Mouse (Mus musculus) testis, adult 2 months (tissue): ENCODE results near the gene Slc35d1.

Source experiments
- CTCF ChIP-seq: fragments of 200-500 bp; IDR thresholded peaks from 2 replicates; pipeline ENCODE4 v1.5.1; 2012; ENCODE audit warnings: low read depth, mild to moderate bottlenecking, inconsistent platforms, low read length, moderate library complexity; ENCODE audit not compliant: control insufficient read depth, insufficient read depth, insufficient replicate concordance
- POLR2A ChIP-seq: fragments of 200-500 bp; IDR thresholded peaks from 2 replicates; pipeline ENCODE4 v1.6.1; 2012; ENCODE audit warnings: low read depth, mild to moderate bottlenecking, inconsistent platforms, low read length, moderate library complexity; ENCODE audit not compliant: control insufficient read depth

GRCm38 (mm10) chr4:103178635-103179318 is 36.2 kb downstream of the Slc35d1 start:
- TF ChIP-seq POLR2A (no peak), CTCF (no peak)
